Mouse (Mus musculus) bone marrow macrophage, adult 2 months (primary cell): ENCODE measurements around the gene AU040320.

Experiments used
- CTCF ChIP-seq: IDR thresholded peaks from 2 replicates; pipeline ENCODE4 v1.5.1; 2012; ENCODE audit warnings: low read depth, mild to moderate bottlenecking, low read length, moderate library complexity
- POLR2A ChIP-seq: IDR thresholded peaks from 2 replicates; pipeline ENCODE4 v1.6.1; 2012; ENCODE audit warnings: mild to moderate bottlenecking, low read depth, low read length, borderline replicate concordance

DNA sequence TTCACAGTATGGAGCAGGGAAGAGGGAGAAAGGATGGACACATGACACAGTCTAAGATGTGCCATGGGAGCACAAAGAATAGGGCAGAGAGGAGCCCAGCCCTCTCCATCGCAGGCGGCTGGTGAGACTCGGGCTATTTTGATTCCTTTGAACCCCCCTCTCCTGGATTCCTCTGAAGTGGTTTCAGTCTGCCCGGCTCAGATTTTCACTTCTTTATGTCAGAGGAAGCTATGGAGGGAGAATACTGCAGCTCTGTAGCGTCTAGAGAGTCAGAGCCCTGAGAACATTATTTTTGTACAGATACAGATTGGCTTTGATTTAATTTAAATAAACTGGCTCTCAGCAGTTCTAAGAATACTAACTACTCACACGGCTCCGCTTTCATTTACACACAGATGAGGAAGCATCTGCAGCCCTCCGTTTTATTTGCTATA is 25.8 kb downstream of the AU040320 start:
- TF ChIP-seq CTCF (no peak), POLR2A (no peak)
